Mouse (Mus musculus): ENCODE measurements around the gene Dclre1c.
"Not testable (repeated sequence)": the region's sequence is repeated elsewhere in the genome, so short reads cannot be mapped to it uniquely, and the experiment has no call there.

The Dclre1c gene

DNA sequence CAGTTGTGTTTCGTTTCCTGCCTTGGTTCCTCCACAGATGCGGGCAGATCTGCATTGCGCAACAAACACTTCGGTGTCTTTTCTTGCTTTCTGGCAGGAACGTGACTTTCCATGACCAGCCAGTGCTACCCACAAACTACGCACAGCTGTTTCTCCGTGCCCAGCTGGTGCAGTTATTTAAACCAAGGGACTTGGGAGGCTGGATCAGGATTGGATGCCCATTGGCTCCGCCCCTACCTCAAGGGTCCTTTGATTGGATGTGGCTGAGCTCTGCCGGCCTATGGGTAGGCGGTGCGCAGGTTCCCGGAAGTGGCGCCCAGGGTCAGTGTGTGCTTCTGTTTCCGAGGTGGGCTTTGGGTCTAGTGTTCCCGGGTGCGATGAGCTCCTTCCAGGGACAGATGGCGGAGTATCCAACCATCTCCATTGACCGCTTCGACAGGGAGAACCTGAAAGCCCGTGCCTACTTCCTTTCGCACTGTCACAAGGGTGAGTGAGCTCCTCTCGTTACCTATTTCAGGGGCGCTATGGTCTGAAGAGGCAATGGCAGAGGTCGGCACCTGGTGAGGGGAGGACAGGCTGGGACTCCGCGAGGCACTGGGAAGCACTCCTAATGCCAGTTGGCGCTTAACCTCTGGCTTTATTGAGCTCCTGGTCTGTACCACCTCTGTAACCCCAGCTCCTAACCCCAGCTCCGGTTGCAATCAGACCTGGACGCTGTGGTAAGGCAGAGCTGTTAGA lies at the start of gene Dclre1c:
Gene Dclre1c, plus strand, starts transcription at position 291 of the 738 bp plus-strand sequence.
- DNase-seq (ENCODE audit: low spot score in 2 of 2) = peak; percentile 81 to 88

DNA sequence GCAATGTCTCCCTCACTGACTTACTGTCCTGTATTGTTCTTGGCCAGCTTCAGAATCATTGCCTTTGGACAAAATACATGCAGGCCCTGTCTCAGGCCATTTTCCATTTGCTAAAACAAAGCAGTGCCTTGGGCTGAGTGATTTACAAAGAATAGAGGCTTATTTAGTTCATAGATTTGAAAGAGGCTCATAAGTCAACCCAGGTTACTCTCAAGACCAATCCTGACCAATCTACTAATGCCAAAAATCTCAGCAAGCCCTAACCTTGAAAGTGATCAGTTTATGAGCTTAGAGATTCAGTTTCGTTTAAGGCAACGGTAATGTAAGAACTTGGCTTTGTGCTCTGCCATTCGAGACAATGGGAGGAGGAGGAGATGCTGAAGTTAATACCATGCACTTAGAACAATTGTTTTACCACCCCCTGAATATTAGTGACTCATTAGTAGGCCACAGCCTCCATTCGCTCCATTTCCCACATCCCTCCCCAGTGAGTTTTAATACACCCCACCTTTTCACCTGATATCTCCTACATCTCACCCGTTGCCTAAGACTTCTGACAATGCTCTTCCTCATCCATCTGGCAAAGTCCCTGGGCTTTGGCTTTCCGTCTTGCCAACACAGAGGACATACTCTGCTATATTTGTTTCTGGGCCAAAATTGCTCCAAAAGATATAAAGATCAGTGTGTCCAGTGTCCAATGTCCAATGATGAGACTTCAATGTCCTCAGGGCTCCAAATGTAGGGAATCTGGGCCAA lies 36.6 kb upstream of the Dclre1c start:
- DNase-seq (ENCODE audit: low spot score in 2 of 2) = no peak

DNA sequence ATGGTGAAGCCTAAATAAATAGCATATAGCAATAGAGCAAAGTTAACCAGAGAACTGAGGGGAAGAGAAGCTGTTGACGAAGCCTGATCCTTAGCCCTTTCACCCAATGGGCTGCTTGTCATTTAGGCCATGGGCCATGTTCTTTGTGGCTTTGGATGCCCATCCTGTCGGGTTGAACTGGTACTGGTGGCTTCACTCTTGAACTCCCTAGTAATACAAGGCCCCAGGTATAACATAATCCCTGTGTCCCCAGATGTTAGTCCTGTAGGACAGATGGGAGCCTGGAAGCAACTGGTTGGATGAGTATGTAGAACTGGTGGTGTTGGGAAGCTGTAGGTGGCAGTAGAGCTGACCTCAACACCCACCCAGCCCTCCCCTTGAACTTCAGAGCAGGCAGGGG lies 32.0 kb upstream of the Dclre1c start:
- DNase-seq (ENCODE audit: low spot score in 2 of 2) = no peak

DNA sequence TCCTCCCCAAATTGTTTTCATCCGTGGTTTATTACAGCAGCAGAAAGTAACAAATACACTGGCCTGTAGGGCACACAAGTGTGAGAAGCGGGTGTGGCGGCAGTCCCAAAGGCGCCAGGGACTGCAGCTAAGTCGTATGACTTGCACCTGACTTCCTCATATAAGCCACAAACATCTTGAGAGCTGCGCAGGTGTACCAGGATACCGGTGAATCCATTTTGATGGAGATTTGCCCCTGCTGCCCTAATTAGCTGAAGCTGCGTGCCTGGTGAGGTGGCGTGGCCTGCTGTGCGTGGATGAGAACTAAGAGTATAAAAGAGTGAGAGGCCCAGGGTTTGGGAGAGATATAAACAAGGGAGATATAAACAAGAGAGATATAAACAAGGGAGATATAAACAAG lies 26.8 kb upstream of the Dclre1c start, which contains the start of gene Olah:
Gene Olah, minus strand, starts transcription at position 101 of the 400 bp plus-strand sequence.
- not testable (repeated sequence) for DNase-seq (ENCODE audit: low spot score in 2 of 2)

DNA sequence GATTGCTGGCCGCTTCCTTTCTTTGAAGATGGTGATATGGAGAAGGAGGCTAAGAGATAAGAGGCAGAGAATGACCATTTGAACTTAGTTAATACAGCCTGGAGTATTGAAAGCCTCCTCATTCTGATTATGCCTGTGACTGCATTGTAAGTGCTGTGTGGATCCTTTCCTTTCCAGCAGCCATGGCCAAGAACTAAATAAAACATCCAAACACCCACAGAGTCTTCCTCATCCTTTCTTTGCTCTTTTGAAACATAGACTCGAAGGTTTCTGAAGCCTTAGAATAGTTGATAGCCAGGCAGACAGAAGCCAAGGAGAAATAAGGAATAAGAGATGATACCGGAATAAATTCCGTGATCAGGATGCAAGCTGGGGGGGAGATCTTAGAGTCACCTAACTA lies 17.9 kb upstream of the Dclre1c start:
- no peak for DNase-seq (ENCODE audit: low spot score in 2 of 2)

DNA sequence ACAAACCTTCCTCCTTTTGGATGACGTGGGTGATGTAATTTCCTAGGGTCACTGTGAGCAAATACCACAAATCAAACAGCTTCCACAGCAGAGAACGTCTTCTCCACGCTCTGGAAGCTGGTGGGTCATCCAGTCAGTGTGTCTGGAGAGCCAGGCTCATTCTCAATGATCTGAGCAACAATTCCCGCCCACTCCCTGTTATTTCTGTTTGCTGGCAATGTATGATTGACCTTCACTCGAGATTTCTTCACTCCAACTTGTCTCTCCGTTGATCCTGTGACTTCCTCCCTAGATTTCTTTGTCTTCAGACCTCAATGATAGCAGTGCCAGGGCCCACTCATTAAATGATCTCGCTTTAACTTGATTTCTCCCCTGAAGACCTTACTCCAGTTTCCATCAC lies 16.2 kb upstream of the Dclre1c start:
- DNase-seq (ENCODE audit: low spot score in 2 of 2) = no peak

DNA sequence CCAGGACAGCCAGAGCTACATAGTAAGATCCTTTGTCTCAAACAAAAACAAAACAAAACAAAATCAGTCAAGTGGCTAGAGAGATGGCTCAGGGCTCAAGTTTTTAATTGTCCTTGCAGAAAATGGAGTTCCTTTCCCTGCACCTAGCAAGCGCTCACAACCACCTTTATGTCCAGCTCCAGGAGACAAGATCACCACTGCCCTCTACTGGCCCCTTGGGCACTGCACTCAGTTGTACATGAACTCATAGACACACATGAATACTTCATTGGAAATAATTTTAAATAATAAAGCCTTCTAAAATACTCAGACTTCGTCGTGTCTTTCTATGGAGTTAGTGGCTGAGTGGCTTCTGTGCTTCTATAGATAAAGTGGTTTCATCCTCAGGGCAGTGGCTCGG lies 9.7 kb upstream of the Dclre1c start:
- peak; percentile 35 for DNase-seq (ENCODE audit: low spot score in 2 of 2)

DNA sequence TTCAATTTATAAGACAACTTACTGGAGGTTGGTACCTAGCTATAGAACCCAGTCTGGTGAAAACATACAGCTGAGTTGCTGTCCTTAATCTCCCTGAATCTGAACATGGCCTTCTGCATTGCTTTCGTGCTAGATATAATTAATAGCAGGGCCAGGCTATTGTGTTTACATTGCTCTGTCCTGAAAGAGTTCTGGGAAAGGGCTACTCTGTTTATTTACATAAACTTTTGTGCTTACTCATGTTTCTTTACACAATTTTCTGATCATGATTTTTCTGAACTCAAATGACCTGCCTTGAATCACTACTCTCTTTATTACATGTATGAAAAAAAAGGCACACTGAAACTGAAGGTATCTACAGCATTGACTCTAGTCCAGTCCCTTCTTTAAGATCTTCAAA lies 8.3 kb upstream of the Dclre1c start:
- DNase-seq (ENCODE audit: low spot score in 2 of 2) = no peak

DNA sequence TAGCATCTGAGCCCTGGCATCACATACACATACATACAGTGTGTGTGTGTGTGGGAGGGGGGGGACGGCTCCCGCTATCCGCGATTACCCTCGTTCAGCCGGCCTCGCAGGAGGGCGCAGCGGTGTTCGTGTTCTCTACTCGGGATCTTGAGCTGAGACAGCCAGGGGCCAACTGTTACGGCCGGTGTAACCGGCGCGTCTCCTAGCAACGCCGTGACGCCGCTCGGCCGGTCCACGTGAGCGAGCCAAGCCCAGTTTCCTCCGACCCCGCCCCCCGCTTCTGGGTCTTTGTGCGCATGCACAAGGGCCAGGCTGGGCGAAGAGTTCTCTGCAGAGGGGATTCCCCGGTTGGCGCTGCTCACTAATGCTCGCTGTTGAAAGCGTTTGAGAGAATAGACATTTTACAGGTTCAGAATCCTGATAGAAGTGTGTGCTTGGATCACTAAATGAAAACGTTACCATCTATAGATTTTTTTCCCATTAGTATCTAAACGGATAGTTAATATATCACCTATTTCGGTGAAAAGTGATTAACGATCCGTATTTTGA lies 5.0 kb upstream of the Dclre1c start:
- DNase-seq (ENCODE audit: low spot score in 2 of 2) = peak; percentile 96 to 97

DNA sequence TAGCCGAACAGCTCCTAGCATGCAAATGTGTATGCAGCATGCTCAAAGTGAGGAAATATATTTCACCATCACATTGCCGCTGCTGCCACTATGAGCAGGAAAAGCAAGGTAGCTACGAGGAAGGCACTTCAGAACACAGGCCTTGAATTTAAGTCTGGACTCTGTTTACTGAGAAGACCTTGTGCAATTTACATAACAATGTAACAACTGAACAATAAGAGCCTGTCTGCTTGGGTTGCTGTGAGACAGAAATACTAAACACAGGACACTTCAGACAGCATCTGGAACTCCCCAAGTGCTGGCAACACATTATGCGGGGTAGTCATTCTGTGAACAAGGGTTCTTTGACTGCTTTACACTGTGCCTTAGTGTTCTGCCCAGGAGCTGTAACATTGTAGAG lies 3.8 kb upstream of the Dclre1c start:
- DNase-seq (ENCODE audit: low spot score in 2 of 2) = no peak

DNA sequence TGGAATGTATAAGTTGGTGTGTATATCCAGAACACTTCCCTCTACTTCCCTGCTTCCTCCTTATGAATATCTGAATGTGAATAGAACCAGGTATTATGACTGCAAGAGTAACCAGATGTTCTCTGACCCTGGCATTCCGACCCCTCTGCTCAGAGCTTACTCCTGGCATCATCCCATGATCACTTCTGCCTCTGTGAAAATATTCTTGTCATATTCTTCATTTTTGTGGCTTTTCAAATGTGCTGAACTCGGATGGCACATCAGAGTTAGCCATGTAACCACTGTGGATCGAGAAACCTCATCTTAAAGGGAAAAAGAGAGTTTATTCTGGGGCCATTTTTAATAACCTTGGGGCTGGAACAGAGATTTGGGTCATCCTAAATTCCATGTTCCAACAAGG lies 1.4 kb upstream of the Dclre1c start, which contains the start of gene Meig1:
Gene Meig1, minus strand, starts transcription at position 101 of the 400 bp plus-strand sequence.
- no peak for DNase-seq (ENCODE audit: low spot score in 2 of 2)

DNA sequence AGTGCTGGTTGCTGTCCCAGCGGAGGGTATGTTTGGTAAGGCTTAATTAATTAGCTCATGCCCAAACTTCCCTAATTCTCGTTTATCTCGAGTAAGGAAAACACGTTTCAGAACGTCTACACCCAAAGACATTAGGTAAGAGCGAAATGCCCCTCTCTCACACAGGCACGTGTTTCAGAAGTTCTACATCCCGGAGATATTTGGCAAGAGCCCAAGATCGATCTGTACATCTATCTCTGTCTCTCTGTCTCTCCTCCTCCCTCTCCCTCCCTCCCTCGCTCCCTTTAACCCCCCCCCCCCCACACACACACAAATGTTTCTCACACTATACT lies 614 bp downstream of the Dclre1c start:
- DNase-seq (ENCODE audit: low spot score in 2 of 2) = no peak

DNA sequence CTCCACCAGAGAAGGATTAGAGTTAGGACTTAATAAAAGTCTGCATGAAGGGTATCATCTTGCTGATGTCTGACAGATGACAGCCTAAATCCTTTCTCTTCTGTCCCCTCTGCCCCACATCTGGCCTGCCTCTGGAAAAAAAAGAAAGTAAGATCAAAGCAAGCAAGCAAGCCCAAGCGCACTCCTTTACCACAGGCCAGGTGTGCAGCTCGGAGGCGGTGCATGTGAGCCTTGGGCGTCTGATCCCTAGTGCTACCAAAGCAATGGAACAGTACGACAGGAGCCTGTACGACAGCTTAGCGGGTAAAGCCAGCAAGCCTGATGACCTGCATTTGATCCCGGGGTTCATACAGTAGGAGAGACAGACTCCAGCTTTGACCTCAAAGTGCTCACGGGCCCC lies 7.0 kb downstream of the Dclre1c start:
- no peak for DNase-seq (ENCODE audit: low spot score in 2 of 2)

DNA sequence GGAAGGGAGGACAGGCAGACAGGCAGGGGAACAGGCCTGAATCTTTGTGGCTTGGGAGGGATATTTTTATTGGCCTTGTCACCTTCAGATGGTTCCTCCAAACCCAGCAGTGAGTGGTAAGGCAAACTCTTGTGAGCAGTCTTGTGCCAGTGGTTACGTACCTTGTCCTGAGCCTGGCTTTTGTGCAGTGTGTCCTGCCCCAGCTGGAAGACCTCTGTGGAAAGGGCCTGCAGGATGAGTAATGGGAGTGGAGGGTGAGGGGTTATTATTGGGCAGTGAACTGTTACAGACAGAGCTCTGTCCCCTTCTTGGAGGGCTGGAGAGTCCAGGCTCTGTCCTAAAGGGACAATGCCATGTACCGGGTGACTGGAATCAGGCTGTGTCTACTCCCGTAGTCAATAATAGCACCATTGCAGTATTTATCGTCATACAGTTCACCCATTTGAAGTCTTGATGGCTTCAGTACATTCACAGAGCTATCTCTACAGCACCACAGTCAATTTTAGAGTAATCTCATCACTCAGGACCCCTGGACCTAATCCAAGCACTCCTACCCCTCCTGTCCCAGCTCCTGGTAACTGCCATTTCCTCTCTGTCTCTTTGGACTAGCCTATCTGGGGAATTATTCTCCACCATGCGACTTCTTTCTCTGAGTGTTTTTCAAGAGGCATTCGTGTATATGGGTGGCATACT lies 11.6 kb downstream of the Dclre1c start:
- no peak for DNase-seq (ENCODE audit: low spot score in 2 of 2)

DNA sequence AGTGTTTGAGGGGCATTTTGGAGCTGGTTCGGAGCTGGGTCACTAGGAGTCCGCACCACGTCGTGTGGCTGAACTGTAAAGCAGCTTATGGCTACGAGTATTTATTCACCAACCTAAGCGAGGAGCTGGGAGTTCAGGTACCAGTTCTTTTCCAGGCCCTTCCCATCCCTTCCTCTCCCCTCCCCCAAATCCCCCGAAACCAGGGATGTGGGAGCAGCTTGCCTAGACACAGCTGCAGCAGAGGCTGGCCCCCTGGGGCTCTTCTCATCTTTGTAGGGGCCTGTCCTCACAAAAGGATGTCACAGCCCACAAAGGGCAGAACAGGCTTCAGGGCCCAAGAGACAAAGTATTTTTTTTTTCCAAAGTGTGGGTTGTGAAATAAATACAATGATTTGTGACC lies 14.0 kb downstream of the Dclre1c start:
- DNase-seq (ENCODE audit: low spot score in 2 of 2) = no peak

DNA sequence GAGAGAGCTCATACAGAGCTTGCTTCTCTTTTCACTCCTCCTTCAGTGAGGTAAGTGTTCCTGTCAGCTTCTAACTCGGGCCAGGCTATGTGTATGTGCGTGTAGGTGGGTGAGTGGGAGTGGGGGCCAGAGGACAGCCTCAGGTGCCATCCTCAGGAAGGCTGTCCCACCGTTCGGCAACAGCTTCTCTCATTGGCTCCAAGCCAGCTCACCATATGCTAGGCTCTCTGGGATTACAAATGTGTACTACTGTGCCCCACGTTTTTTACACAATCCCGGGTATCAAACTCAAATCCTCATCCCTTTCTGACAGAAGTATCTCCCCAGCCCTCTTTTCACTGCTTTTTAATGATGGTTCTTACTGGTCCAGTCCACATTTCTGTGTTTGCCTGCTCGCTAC lies 20.3 kb downstream of the Dclre1c start:
- no peak for DNase-seq (ENCODE audit: low spot score in 2 of 2)

DNA sequence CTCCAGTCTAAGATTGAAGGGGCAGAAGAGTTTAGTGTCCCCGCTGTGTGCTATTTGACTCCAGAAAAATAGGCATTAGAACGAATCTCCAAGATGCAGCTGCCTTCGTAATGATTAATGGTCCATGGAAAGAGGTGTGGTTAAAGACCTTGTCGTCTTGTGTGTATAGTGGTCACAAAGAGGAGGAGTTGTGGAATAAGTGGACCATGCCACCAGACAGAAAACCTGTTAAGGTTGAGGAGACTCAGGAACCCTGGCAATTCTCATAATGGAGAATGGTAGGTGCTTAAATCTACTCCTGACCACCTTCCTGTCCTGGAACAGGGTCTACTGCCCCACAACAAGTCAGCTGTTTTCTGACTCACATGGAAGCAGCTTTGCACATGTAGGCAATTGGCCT lies 22.1 kb downstream of the Dclre1c start:
- DNase-seq (ENCODE audit: low spot score in 2 of 2) = no peak

DNA sequence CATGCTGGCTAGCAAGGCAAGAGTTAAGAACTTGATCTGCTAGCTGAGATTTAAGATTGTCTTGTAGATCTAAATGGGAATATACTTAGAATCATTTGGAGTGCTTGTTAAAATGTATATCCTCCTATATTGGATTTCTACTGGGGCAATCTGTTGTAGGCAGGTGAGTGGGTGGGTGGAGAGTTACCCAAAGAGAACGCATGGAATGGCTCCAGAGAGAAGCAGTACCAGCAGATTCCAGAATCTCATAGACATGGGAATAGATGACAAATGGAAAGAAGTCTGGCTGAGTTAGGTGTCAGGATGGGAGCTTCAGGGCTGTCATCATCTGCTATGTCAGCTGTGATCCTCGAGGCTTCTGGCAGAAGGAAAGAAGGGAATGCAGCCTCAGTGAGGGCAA lies 25.5 kb downstream of the Dclre1c start:
- no peak for DNase-seq (ENCODE audit: low spot score in 2 of 2)

DNA sequence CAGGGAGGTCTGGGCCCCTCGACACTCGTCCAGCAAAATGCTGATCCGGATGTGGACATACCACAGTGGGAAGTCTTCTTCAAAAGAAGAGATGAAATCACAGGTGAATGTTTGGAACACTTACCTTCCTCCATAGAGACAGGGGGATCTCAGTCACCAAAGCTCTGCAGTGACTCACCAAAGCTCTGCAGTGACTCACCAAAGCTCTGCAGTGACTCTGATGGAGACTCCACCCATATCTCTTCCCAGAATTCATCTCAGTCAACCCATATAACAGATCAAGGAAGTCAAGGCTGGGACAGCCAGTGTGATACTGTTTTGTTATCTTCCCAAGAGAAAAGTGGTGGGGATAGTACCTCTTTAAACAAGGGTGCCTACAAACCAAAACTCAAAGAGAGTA lies 29.2 kb downstream of the Dclre1c start:
- no peak for DNase-seq (ENCODE audit: low spot score in 2 of 2)

DNA sequence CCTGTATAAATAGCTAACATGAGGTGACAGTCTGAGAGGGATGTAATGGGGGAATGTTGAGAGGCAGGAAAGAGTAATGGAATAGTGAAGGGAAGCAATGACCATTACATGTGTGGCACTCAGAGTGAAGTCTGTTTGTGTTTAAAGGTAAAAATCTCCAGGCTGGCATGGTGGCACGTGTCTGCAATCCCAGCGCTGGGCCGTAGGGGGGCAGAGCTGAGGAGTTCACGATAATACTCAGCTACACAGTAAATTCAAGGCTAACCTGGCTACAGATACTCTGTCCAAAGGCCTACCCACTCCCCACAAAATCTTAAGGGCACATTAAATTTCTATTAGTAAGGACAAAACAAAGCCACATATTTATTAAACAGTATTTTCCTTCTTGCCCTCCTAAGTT lies 32.7 kb downstream of the Dclre1c start:
- no peak for DNase-seq (ENCODE audit: low spot score in 2 of 2)

DNA sequence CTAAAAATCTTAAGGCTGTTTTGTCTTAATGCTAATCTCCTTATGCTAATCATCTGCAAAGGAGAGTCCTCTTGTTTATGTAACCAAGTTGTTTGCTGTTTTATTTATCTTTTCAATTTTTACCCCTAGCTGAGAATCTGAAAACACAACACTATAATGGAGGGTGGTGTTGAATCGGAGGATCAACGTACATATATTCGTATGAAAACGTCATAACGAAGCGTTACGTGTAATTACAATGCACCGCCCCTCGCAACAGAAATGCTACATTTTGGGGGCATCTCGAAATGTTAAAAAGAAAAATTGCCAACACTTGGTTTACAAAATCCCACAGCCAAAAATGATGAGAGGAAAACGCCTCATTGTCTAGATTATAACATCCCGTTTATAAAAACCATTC lies 50.0 kb downstream of the Dclre1c start:
- no peak for DNase-seq (ENCODE audit: low spot score in 2 of 2)

DNA sequence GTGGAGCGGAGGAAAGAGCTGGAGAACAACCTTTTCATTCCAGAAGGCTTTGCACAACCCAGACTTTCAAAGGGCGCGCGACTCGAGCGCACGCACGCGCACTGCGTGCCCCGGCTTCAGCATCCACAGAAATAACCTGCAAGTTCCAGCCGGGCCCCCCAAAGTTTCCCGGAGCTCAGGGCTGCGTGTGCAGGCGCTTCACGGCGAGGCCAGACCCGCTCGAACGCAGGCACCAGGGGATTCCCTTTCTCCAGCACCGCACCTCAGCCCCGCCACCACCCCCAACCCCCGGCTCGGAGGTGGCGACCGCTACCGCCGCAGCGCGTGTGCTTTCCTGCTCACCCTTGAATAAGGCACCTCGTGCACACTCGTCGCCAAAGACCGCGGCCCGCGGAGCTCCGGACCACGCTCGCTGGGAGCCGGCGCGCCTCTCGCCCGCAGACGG lies 50.5 kb downstream of the Dclre1c start:
- DNase-seq (ENCODE audit: low spot score in 2 of 2) = peak; percentile 18 to 40
